Mouse (Mus musculus): ENCODE measurements around the gene Nupr1l. TPM values are rescaled to one million over a fixed set of nuclear protein-coding genes. Genes with fewer than 3 reads are reported as not detected.
A peak's percentile ranks its signal among the peaks of the same experiment; 100 is the strongest.
"Not testable (repeated sequence)": the region's sequence is repeated elsewhere in the genome, so short reads cannot be mapped to it uniquely, and the experiment has no call there.

Gene Nupr1l
- polyA plus RNA-seq, 1 experiment from 2014 or later: 2.2 TPM

- not testable (repeated sequence) for H3K4me1 ChIP-seq (ENCODE audit: control insufficient read depth, insufficient read depth, low read length); H3K9me3 ChIP-seq (ENCODE audit: control insufficient read depth, low read depth, low read length); H3K36me3 ChIP-seq (ENCODE audit: control insufficient read depth, insufficient read depth, low read length); H3K27me3 ChIP-seq (ENCODE audit: control insufficient read depth, insufficient read depth, low read length)
- H3K9ac ChIP-seq (replicated peaks; ENCODE audit: low read depth, low read length): peak overlapping the region; percentile 77
- 0% methylated on average over 47 of the region's 82 CpGs for whole genome bisulfite sequencing
- peak overlapping the region; percentile 39; the same call in 1 of the 2 replicates for H3K27ac ChIP-seq (ENCODE audit: low read length)
- peak overlapping the region; percentile 79 for H3K4me3 ChIP-seq (ENCODE audit: low read depth, low read length)
- peak overlapping the region; percentile 83 for H3K4me2 ChIP-seq (replicated peaks; ENCODE audit: low read depth, low read length)
- ATAC-seq (ENCODE audit: insufficient number of reproducible peaks, insufficient read depth, low FRiP score, low read depth): peak; percentile 15
Measured at GRCm38 (mm10) chr5:129942073-129942939, 34.0 kb downstream of the Nupr1l start.

GRCm38 (mm10) chr5:129943402-129943801 lies 35.1 kb downstream of the Nupr1l start:
- 67% methylated on average over 1 of the region's 1 CpGs for WGBS
- Histone ChIP-seq H3K9me3 (ENCODE audit: control insufficient read depth, low read depth, low read length) (no peaks in the 10 kb centered on the region), H3K4me1 (ENCODE audit: control insufficient read depth, insufficient read depth, low read length) (0 out of 2 replicates have a peak, but pooled peaks cover 4% of the 10 kb centered on the region), H3K4me2 (replicated peaks; ENCODE audit: low read depth, low read length) (no peak overlapping the region), H3K9ac (replicated peaks; ENCODE audit: low read depth, low read length) (no peak overlapping the region), H3K36me3 (ENCODE audit: control insufficient read depth, insufficient read depth, low read length) (peaks cover 6% of the 10 kb centered on the region; the same call in 1 of the 2 replicates), H3K27me3 (ENCODE audit: control insufficient read depth, insufficient read depth, low read length) (no peaks in the 10 kb centered on the region), H3K4me3 (ENCODE audit: low read depth, low read length) (no peak overlapping the region), H3K27ac (ENCODE audit: low read length) (no peak overlapping the region)
- no peak for ATAC-seq (ENCODE audit: insufficient number of reproducible peaks, insufficient read depth, low FRiP score, low read depth)

- WGBS: 90% methylated on average over 2 of the region's 2 CpGs
- ATAC-seq (ENCODE audit: insufficient number of reproducible peaks, insufficient read depth, low FRiP score, low read depth): no peak
- peaks cover 6% of the 10 kb centered on the region; the same call in 1 of the 2 replicates for H3K36me3 ChIP-seq (ENCODE audit: control insufficient read depth, insufficient read depth, low read length)
Measured at GRCm38 (mm10) chr5:129947528-129948033, 39.2 kb downstream of the Nupr1l start.

GRCm38 (mm10) chr5:129952143-129952542 lies 43.8 kb downstream of the Nupr1l start:
- H3K4me2 ChIP-seq (replicated peaks; ENCODE audit: low read depth, low read length): no peak overlapping the region
- WGBS: 87% methylated on average over 4 of the region's 4 CpGs

More at GRCm38 (mm10) chr5:129947528-129948033, 39.2 kb downstream of the Nupr1l start:
- 0 out of 2 replicates have a peak, but pooled peaks cover 4% of the 10 kb centered on the region for H3K4me1 ChIP-seq (ENCODE audit: control insufficient read depth, insufficient read depth, low read length)
- no peaks in the 10 kb centered on the region for H3K9me3 ChIP-seq (ENCODE audit: control insufficient read depth, low read depth, low read length)
- H3K4me3 ChIP-seq (ENCODE audit: low read depth, low read length): no peak overlapping the region
- no peaks in the 10 kb centered on the region for H3K27me3 ChIP-seq (ENCODE audit: control insufficient read depth, insufficient read depth, low read length)
- H3K9ac ChIP-seq (replicated peaks; ENCODE audit: low read depth, low read length): no peak overlapping the region
- no peak overlapping the region for H3K4me2 ChIP-seq (replicated peaks; ENCODE audit: low read depth, low read length)
- no peak overlapping the region for H3K27ac ChIP-seq (ENCODE audit: low read length)

GRCm38 (mm10) chr5:129954473-129955254 lies 46.3 kb downstream of the Nupr1l start:
- H3K36me3 ChIP-seq (ENCODE audit: control insufficient read depth, insufficient read depth, low read length): no peaks in the 10 kb centered on the region
- 87% methylated on average over 5 of the region's 5 CpGs for WGBS

More at GRCm38 (mm10) chr5:129952143-129952542, 43.8 kb downstream of the Nupr1l start:
- Histone ChIP-seq H3K27me3 (ENCODE audit: control insufficient read depth, insufficient read depth, low read length) (no peaks in the 10 kb centered on the region), H3K4me1 (ENCODE audit: control insufficient read depth, insufficient read depth, low read length) (no peaks in the 10 kb centered on the region), H3K36me3 (ENCODE audit: control insufficient read depth, insufficient read depth, low read length) (no peaks in the 10 kb centered on the region), H3K27ac (ENCODE audit: low read length) (no peak overlapping the region), H3K9ac (replicated peaks; ENCODE audit: low read depth, low read length) (no peak overlapping the region), H3K4me3 (ENCODE audit: low read depth, low read length) (no peak overlapping the region), H3K9me3 (ENCODE audit: control insufficient read depth, low read depth, low read length) (no peaks in the 10 kb centered on the region)
- ATAC-seq (ENCODE audit: insufficient number of reproducible peaks, insufficient read depth, low FRiP score, low read depth): no peak

GRCm38 (mm10) chr5:129955792-129956191 lies 47.5 kb downstream of the Nupr1l start:
- peak; percentile 42; the same call in 1 of the 2 replicates for ATAC-seq (ENCODE audit: insufficient number of reproducible peaks, insufficient read depth, low FRiP score, low read depth)
- Histone ChIP-seq H3K4me3 (ENCODE audit: low read depth, low read length) (no peak overlapping the region), H3K36me3 (ENCODE audit: control insufficient read depth, insufficient read depth, low read length) (no peaks in the 10 kb centered on the region), H3K9me3 (ENCODE audit: control insufficient read depth, low read depth, low read length) (no peaks in the 10 kb centered on the region), H3K27me3 (ENCODE audit: control insufficient read depth, insufficient read depth, low read length) (no peaks in the 10 kb centered on the region), H3K4me1 (ENCODE audit: control insufficient read depth, insufficient read depth, low read length) (no peaks in the 10 kb centered on the region), H3K9ac (replicated peaks; ENCODE audit: low read depth, low read length) (no peak overlapping the region), H3K27ac (ENCODE audit: low read length) (no peak overlapping the region), H3K4me2 (replicated peaks; ENCODE audit: low read depth, low read length) (no peak overlapping the region)
- 90% methylated on average over 6 of the region's 6 CpGs for WGBS

More at GRCm38 (mm10) chr5:129954473-129955254, 46.3 kb downstream of the Nupr1l start:
- Histone ChIP-seq H3K4me3 (ENCODE audit: low read depth, low read length) (no peak overlapping the region), H3K4me2 (replicated peaks; ENCODE audit: low read depth, low read length) (no peak overlapping the region), H3K9ac (replicated peaks; ENCODE audit: low read depth, low read length) (no peak overlapping the region), H3K9me3 (ENCODE audit: control insufficient read depth, low read depth, low read length) (no peaks in the 10 kb centered on the region), H3K27me3 (ENCODE audit: control insufficient read depth, insufficient read depth, low read length) (no peaks in the 10 kb centered on the region), H3K4me1 (ENCODE audit: control insufficient read depth, insufficient read depth, low read length) (no peaks in the 10 kb centered on the region), H3K27ac (ENCODE audit: low read length) (no peak overlapping the region)
- no peak for ATAC-seq (ENCODE audit: insufficient number of reproducible peaks, insufficient read depth, low FRiP score, low read depth)

GRCm38 (mm10) chr5:129963224-129963623 lies 54.9 kb downstream of the Nupr1l start:
- no peaks in the 10 kb centered on the region for H3K27me3 ChIP-seq (ENCODE audit: control insufficient read depth, insufficient read depth, low read length)
- no peaks in the 10 kb centered on the region for H3K36me3 ChIP-seq (ENCODE audit: control insufficient read depth, insufficient read depth, low read length)
- 74% methylated on average over 4 of the region's 4 CpGs for WGBS
- no peak overlapping the region for H3K27ac ChIP-seq (ENCODE audit: low read length)
- H3K4me1 ChIP-seq (ENCODE audit: control insufficient read depth, insufficient read depth, low read length): no peaks in the 10 kb centered on the region
- no peak for ATAC-seq (ENCODE audit: insufficient number of reproducible peaks, insufficient read depth, low FRiP score, low read depth)
- H3K4me3 ChIP-seq (ENCODE audit: low read depth, low read length): no peak overlapping the region
- no peaks in the 10 kb centered on the region for H3K9me3 ChIP-seq (ENCODE audit: control insufficient read depth, low read depth, low read length)
- H3K9ac ChIP-seq (replicated peaks; ENCODE audit: low read depth, low read length): no peak overlapping the region
- no peak overlapping the region for H3K4me2 ChIP-seq (replicated peaks; ENCODE audit: low read depth, low read length)
